Mouse (Mus musculus) stomach, embryonic 15.5 days (tissue): Measurements from ENCODE around the gene Hist2h3c1. TPM values are rescaled to one million over a fixed set of nuclear protein-coding genes. Genes with fewer than 3 reads are reported as not detected.
"Not testable (repeated sequence)": the region's sequence is repeated elsewhere in the genome, so short reads cannot be mapped to it uniquely, and the experiment has no call there.

Experiments used
- ATAC-seq: fragments of 200-750 bp; cut with Nextera tagmentation; 2 replicates; pipeline ENCODE4 v1.8.0; 2017; ENCODE audit warnings: low read depth, moderate number of reproducible peaks, moderate TSS enrichment; ENCODE audit not compliant: insufficient read depth, low FRiP score
- H3K27ac ChIP-seq: fragments of 300-500 bp; sonication (generic); 2 replicates; pipeline ENCODE4 v1.5.1; 2015; ENCODE audit warnings: mild to moderate bottlenecking, inconsistent platforms
- H3K27me3 ChIP-seq: fragments of 300-500 bp; sonication (generic); replicated peaks from 2 replicates; pipeline ENCODE4 v1.6.1; 2015; ENCODE audit warnings: inconsistent platforms
- H3K36me3 ChIP-seq: fragments of 300-500 bp; sonication (generic); 2 replicates; pipeline ENCODE4 v1.6.1; 2015; ENCODE audit warnings: inconsistent platforms
- H3K4me1 ChIP-seq: fragments of 300-500 bp; sonication (generic); 2 replicates; pipeline ENCODE4 v1.6.1; 2015; ENCODE audit warnings: inconsistent platforms
- H3K4me2 ChIP-seq: fragments of 300-500 bp; sonication (generic); 2 replicates; pipeline ENCODE4 v1.6.1; 2015; ENCODE audit warnings: mild to moderate bottlenecking, inconsistent platforms
- H3K4me3 ChIP-seq: fragments of 300-500 bp; sonication (generic); replicated peaks from 2 replicates; pipeline ENCODE4 v1.5.1; 2015; ENCODE audit warnings: inconsistent platforms
- H3K9ac ChIP-seq: fragments of 300-500 bp; sonication (generic); 2 replicates; pipeline ENCODE4 v1.6.1; 2015; ENCODE audit warnings: inconsistent platforms
- H3K9me3 ChIP-seq: fragments of 300-500 bp; sonication (generic); 2 replicates; pipeline ENCODE4 v1.6.1; 2016; ENCODE audit warnings: inconsistent platforms
- WGBS: fragments of 180-500 bp; shearing (Covaris S2); methylation state at CpG from one replicate; pipeline ENCODE4 v1.1.7; 2015; 5-methylcytosine and 5-hydroxymethylcytosine counted together
- microRNA-seq: library from miRNA; unstranded; fragments of <30 nt; microRNA quantifications from one replicate; pipeline ENCODE4, GENCODE M21; 2016
- polyA plus RNA-seq: library from polyadenylated mRNA; unstranded; fragments of >200 nt; fragmentation: Nextera tagmentation; extraction: Ambion mirVana; gene quantifications from 2 replicates; pipeline ENCODE4 v1.2.1, GENCODE M21; 2015

Hist2h3c1 gene
- polyA plus RNA-seq, 1 experiment from 2014 or later: 2.5 TPM

- peak; percentile 89 for ATAC-seq
- Histone ChIP-seq H3K9ac (peak overlapping the region; percentile 27; the same call in 1 of the 2 replicates), H3K4me2 (peak overlapping the region; percentile 77), H3K36me3 (no peaks in the 10 kb centered on the region), H3K4me3 (peak overlapping the region; percentile 52), H3K27ac (peak overlapping the region; percentile 85), H3K9me3 (no peaks in the 10 kb centered on the region), H3K4me1 (peaks cover 3% of the 10 kb centered on the region), H3K27me3 (0 out of 2 replicates have a peak, but pooled peaks cover 4% of the 10 kb centered on the region)
- WGBS: 0% methylated on average over 49 of the region's 49 CpGs
These were observed 31.5 kb downstream of the Hist2h3c1 start for GRCm38 (mm10) chr3:96277800-96278624.

DNA sequence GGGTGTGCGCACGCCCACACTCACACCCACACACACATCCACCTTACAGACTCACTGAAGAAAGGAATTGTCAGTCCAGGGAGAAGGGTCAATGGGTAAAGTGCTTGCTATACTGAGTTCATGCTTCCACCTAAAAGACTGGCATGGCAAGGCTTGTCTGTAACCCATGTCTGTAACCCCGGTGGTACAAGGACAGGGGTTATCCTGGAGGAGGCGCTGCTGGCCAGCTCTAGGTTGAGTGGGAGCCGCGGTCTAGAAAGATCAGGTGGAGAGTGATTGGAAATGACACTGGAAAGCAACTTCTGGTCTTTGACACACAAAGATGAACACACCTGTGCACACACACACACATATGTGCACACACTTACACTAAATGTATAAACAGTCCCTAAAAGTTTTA lies 34.2 kb downstream of the Hist2h3c1 start:
- WGBS: 65% methylated on average over 6 of the region's 6 CpGs
- H3K9ac ChIP-seq: no peak overlapping the region
- H3K4me1 ChIP-seq: peaks cover 7% of the 10 kb centered on the region
- no peaks in the 10 kb centered on the region for H3K9me3 ChIP-seq
- no peak overlapping the region for H3K4me3 ChIP-seq
- no peak for ATAC-seq
- H3K27me3 ChIP-seq: peaks cover 13% of the 10 kb centered on the region
- H3K36me3 ChIP-seq: no peaks in the 10 kb centered on the region
- no peak overlapping the region for H3K27ac ChIP-seq
- no peak overlapping the region for H3K4me2 ChIP-seq

- 13% methylated on average over 4 of the region's 4 CpGs for WGBS
- H3K4me3 ChIP-seq: no peak overlapping the region
- peaks cover 4% of the 10 kb centered on the region; the same call in 1 of the 2 replicates for H3K4me1 ChIP-seq
- peak overlapping the region; percentile 12; the same call in 1 of the 2 replicates for H3K4me2 ChIP-seq
- no peaks in the 10 kb centered on the region for H3K9me3 ChIP-seq
- no peak for ATAC-seq
- peaks cover 13% of the 10 kb centered on the region for H3K27me3 ChIP-seq
- H3K9ac ChIP-seq: no peak overlapping the region
- no peak overlapping the region for H3K27ac ChIP-seq
- H3K36me3 ChIP-seq: no peaks in the 10 kb centered on the region
These were observed 38.0 kb downstream of the Hist2h3c1 start for GRCm38 (mm10) chr3:96284457-96284856.

- H3K4me3 ChIP-seq, H3K27ac ChIP-seq, ATAC-seq, H3K9me3 ChIP-seq, H3K4me1 ChIP-seq, H3K4me2 ChIP-seq, H3K36me3 ChIP-seq, H3K9ac ChIP-seq: not testable (repeated sequence)
- peaks cover 12% of the 10 kb centered on the region for H3K27me3 ChIP-seq
- WGBS: 90% methylated on average over 11 of the region's 11 CpGs
These were observed 40.8 kb downstream of the Hist2h3c1 start for GRCm38 (mm10) chr3:96287334-96287733.

- no peak overlapping the region for H3K27ac ChIP-seq
- WGBS: 65% methylated on average over 3 of the region's 3 CpGs
- no peaks in the 10 kb centered on the region for H3K27me3 ChIP-seq
- H3K4me3 ChIP-seq: no peak overlapping the region
- no peak overlapping the region for H3K4me2 ChIP-seq
- no peak for ATAC-seq
- H3K36me3 ChIP-seq: no peaks in the 10 kb centered on the region
- no peak overlapping the region for H3K9ac ChIP-seq
- H3K4me1 ChIP-seq: peaks cover 3% of the 10 kb centered on the region; the same call in 1 of the 2 replicates
- H3K9me3 ChIP-seq: no peaks in the 10 kb centered on the region
These were observed 42.7 kb downstream of the Hist2h3c1 start for GRCm38 (mm10) chr3:96289201-96289600.

GRCm38 (mm10) chr3:96290727-96291126 lies 44.2 kb downstream of the Hist2h3c1 start:
- 91% methylated on average over 3 of the region's 3 CpGs for WGBS
- ATAC-seq: not testable (repeated sequence)

GRCm38 (mm10) chr3:96292641-96293040 lies 46.2 kb downstream of the Hist2h3c1 start:
- 59% methylated on average over 6 of the region's 6 CpGs for WGBS
- Histone ChIP-seq H3K4me3 (no peak overlapping the region), H3K4me1 (no peaks in the 10 kb centered on the region), H3K27ac (no peak overlapping the region), H3K9me3 (no peaks in the 10 kb centered on the region), H3K27me3 (no peaks in the 10 kb centered on the region), H3K9ac (no peak overlapping the region), H3K36me3 (no peaks in the 10 kb centered on the region), H3K4me2 (no peak overlapping the region)
- ATAC-seq: no peak

More at GRCm38 (mm10) chr3:96290727-96291126, 44.2 kb downstream of the Hist2h3c1 start:
- H3K27ac ChIP-seq, H3K9me3 ChIP-seq, H3K36me3 ChIP-seq, H3K27me3 ChIP-seq, H3K9ac ChIP-seq, H3K4me1 ChIP-seq, H3K4me2 ChIP-seq, H3K4me3 ChIP-seq: not testable (repeated sequence)

DNA sequence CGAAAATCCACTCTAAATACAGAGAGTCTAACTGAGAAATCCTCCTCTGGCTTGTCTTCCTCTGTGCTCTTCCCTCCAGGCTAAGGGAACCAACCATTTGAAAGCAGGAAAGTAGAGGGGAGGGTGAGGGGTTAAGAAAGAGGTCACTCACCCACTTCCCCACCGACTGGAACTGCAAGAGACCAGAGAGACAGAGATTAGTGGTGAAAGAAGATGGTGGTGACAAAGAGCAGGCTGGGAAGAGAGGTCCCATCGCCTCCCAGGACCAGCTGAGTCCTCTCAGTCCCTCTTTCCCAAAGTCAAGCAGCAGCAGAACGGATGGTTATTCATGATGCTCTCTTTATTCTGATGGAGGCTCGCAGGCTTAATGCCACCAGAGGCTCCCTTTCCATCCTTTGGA lies 46.9 kb downstream of the Hist2h3c1 start:
- no peak overlapping the region for H3K9ac ChIP-seq
- no peak overlapping the region for H3K4me2 ChIP-seq
- H3K9me3 ChIP-seq: no peaks in the 10 kb centered on the region
- WGBS: 48% methylated on average over 5 of the region's 5 CpGs
- no peak overlapping the region for H3K4me3 ChIP-seq
- H3K27me3 ChIP-seq: no peaks in the 10 kb centered on the region
- H3K27ac ChIP-seq: no peak overlapping the region
- H3K4me1 ChIP-seq: no peaks in the 10 kb centered on the region
- ATAC-seq: no peak
- no peaks in the 10 kb centered on the region for H3K36me3 ChIP-seq

- no peaks in the 10 kb centered on the region for H3K27me3 ChIP-seq
- H3K27ac ChIP-seq: no peak within 1 kb of the TSS
- H3K4me3 ChIP-seq: no peak within 1 kb of the TSS
- no peaks in the 10 kb centered on the region for H3K36me3 ChIP-seq
- no peak within 1 kb of the TSS for H3K9ac ChIP-seq
- no peak within 1 kb of the TSS for H3K4me2 ChIP-seq
- H3K4me1 ChIP-seq: no peaks in the 10 kb centered on the region
- 76% methylated on average over 4 of the region's 4 CpGs for WGBS
- H3K9me3 ChIP-seq: no peaks in the 10 kb centered on the region
- no peak for ATAC-seq
These were observed 47.3 kb downstream of the Hist2h3c1 start, which contains the start of gene Fcgr1 for GRCm38 (mm10) chr3:96293787-96294186. Gene Fcgr1 (minus strand): TSS chr3:96293969.

Small RNAs within 50 kb of the gene (microRNA-seq; reads per million reads assigned to microRNA genes)
- not detected for gene Gm44492
- not detected for gene Gm47311
- gene Gm47313: not detected

Other genes with a start within 250 kb of the Hist2h3c1 start
- 33.9 and 35.1 TPM in 2 replicates for gene Vps45, start 188.2 kb upstream of the Hist2h3c1 start, polyA plus RNA-seq
- gene Otud7b, start 142.2 kb upstream of the Hist2h3c1 start, polyA plus RNA-seq: 20.0 and 22.3 TPM in 2 replicates
- gene Mtmr11, start 84.7 kb upstream of the Hist2h3c1 start, polyA plus RNA-seq: 13.7 and 15.0 TPM in 2 replicates
- 135 and 139 TPM in 2 replicates for gene Sf3b4, start 74.4 kb upstream of the Hist2h3c1 start, polyA plus RNA-seq
- gene Sv2a, start 65.5 kb upstream of the Hist2h3c1 start, polyA plus RNA-seq: 5.7 and 6.4 TPM in 2 replicates
- gene Bola1, start 27.0 kb upstream of the Hist2h3c1 start, polyA plus RNA-seq: 54.8 and 55.0 TPM in 2 replicates
- gene Hist2h2ab, start 26.8 kb upstream of the Hist2h3c1 start, polyA plus RNA-seq: 0.81 TPM in 1 of 2 replicates, not detected in the other
- 11.4 and 14.5 TPM in 2 replicates for gene Hist2h2ac, start 25.8 kb upstream of the Hist2h3c1 start, polyA plus RNA-seq
- 8.0 and 8.8 TPM in 2 replicates for gene Hist2h2be, start 25.6 kb upstream of the Hist2h3c1 start, polyA plus RNA-seq
- gene Hist2h3c2, start 7.6 kb upstream of the Hist2h3c1 start, polyA plus RNA-seq: 5.6 and 8.7 TPM in 2 replicates
- 50.4 and 70.5 TPM in 2 replicates for gene Hist2h2aa2, start 6.4 kb upstream of the Hist2h3c1 start, polyA plus RNA-seq
- 23.0 and 26.2 TPM in 2 replicates for gene Hist2h2aa1, start 1.2 kb upstream of the Hist2h3c1 start, polyA plus RNA-seq
- 9.7 and 18.1 TPM in 2 replicates for gene Hist2h4, start 16.6 kb downstream of the Hist2h3c1 start, polyA plus RNA-seq
- gene Hist2h3b, start 22.0 kb downstream of the Hist2h3c1 start, polyA plus RNA-seq: 62.1 and 69.4 TPM in 2 replicates
- gene Hist2h2bb, start 23.1 kb downstream of the Hist2h3c1 start, polyA plus RNA-seq: 8.2 and 11.2 TPM in 2 replicates
- gene Fcgr1, start 47.3 kb downstream of the Hist2h3c1 start, polyA plus RNA-seq: 3.8 and 4.4 TPM in 2 replicates
- 0.28 and 0.37 TPM in 2 replicates for gene BC107364, start 205.6 kb downstream of the Hist2h3c1 start, polyA plus RNA-seq